Mouse (Mus musculus) limb, embryonic 14.5 days (tissue): ENCODE measurements around the gene Tifa. TPM values are rescaled to one million over a fixed set of nuclear protein-coding genes. Genes with fewer than 3 reads are reported as not detected.

Source experiments
- ATAC-seq: fragments of 200-750 bp; cut with Nextera tagmentation; 2 replicates; pipeline ENCODE4 v1.8.0; 2017; ENCODE audit warnings: low read depth, moderate number of reproducible peaks, moderate TSS enrichment; ENCODE audit not compliant: low FRiP score
- DNase-seq: peaks from one replicate; pipeline ENCODE4 v3.0.0-alpha.2; 2015; ENCODE audit warnings: low spot score
- H3K27ac ChIP-seq: fragments of 300-500 bp; sonication (generic); replicated peaks from 2 replicates; pipeline ENCODE4 v1.5.1; 2014; ENCODE audit warnings: low read depth, mild to moderate bottlenecking, low read length, moderate library complexity, mixed read lengths
- H3K27me3 ChIP-seq: fragments of 300-500 bp; sonication (generic); 2 replicates; pipeline ENCODE4 v1.6.1; 2014; ENCODE audit warnings: low read length, mixed read lengths; ENCODE audit not compliant: control insufficient read depth, insufficient read depth
- H3K36me3 ChIP-seq: fragments of 300-500 bp; sonication (generic); 2 replicates; pipeline ENCODE4 v1.6.1; 2014; ENCODE audit warnings: mild to moderate bottlenecking, low read length, moderate library complexity, mixed read lengths; ENCODE audit not compliant: control insufficient read depth, insufficient read depth
- H3K4me1 ChIP-seq: fragments of 300-500 bp; sonication (generic); 2 replicates; pipeline ENCODE4 v1.6.1; 2014; ENCODE audit warnings: antibody characterized with exemption, low read length, mixed read lengths; ENCODE audit not compliant: control insufficient read depth, insufficient read depth
- H3K4me2 ChIP-seq: fragments of 300-500 bp; sonication (generic); replicated peaks from 2 replicates; pipeline ENCODE4 v1.6.1; 2014; ENCODE audit warnings: low read depth, mild to moderate bottlenecking, low read length, moderate library complexity; ENCODE audit not compliant: severe bottlenecking
- H3K4me3 ChIP-seq: fragments of 300-500 bp; sonication (generic); replicated peaks from 2 replicates; pipeline ENCODE4 v1.5.1; 2014; ENCODE audit warnings: low read length
- H3K9ac ChIP-seq: fragments of 300-500 bp; sonication (generic); 2 replicates; pipeline ENCODE4 v1.6.1; 2014; ENCODE audit warnings: mild to moderate bottlenecking, low read depth, low read length, moderate library complexity; ENCODE audit not compliant: severe bottlenecking
- H3K9me3 ChIP-seq: fragments of 300-500 bp; sonication (generic); 2 replicates; pipeline ENCODE4 v1.6.1; 2016; ENCODE audit warnings: low read length; ENCODE audit not compliant: control insufficient read depth
- POLR2A ChIP-seq: fragments of 200-500 bp; IDR thresholded peaks from 2 replicates; pipeline ENCODE4 v1.8.0; 2012; ENCODE audit warnings: inconsistent platforms, mild to moderate bottlenecking, moderate library complexity, borderline replicate concordance; ENCODE audit not compliant: insufficient read depth, insufficient read length; ENCODE audit errors: extremely low read depth
- WGBS: fragments of 180-500 bp; shearing (Covaris S2); extraction: QIAGEN DNeasy Blood & Tissue Kit; methylation state at CpG from one replicate; pipeline ENCODE4 v1.1.7; 2014; 5-methylcytosine and 5-hydroxymethylcytosine counted together
- polyA plus RNA-seq, 2 experiments: library from polyadenylated mRNA; depleted of rRNA in 1 of 2; stranded (reverse) in 1 of 2; unstranded in 1 of 2; fragments of >200 nt; fragmentation: Nextera tagmentation in 1 of 2; extraction: Ambion mirVana in 1 of 2; gene quantifications; 2 replicates each; pipeline versions ENCODE4 v1.2.1 to v1.2.3; 2012 to 2014

Gene Tifa
- polyA plus RNA-seq, 2 experiments, result 2.2 to 3.8 TPM

GRCm38 (mm10) chr3:127834040-127834439 lies 44.4 kb downstream of the Tifa start:
- Histone ChIP-seq H3K4me1 (peaks cover 15% of the 10 kb centered on the region), H3K27me3 (no peaks in the 10 kb centered on the region), H3K4me2 (no peak overlapping the region), H3K9me3 (no peaks in the 10 kb centered on the region), H3K9ac (no peak overlapping the region), H3K36me3 (no peaks in the 10 kb centered on the region; the same call in 1 of the 2 replicates), H3K4me3 (no peak overlapping the region), H3K27ac (no peak overlapping the region)
- TF ChIP-seq POLR2A, result no peak
- 87% methylated on average over 4 of the region's 4 CpGs for WGBS
- DNase-seq, result no peak
- no peak for ATAC-seq

- Histone ChIP-seq H3K36me3 (no peaks in the 10 kb centered on the region; the same call in 1 of the 2 replicates), H3K9me3 (no peaks in the 10 kb centered on the region), H3K4me3 (no peak overlapping the region), H3K9ac (no peak overlapping the region), H3K27me3 (no peaks in the 10 kb centered on the region), H3K27ac (no peak overlapping the region), H3K4me2 (no peak overlapping the region), H3K4me1 (peaks cover 15% of the 10 kb centered on the region)
- TF ChIP-seq POLR2A, result no peak
- DNase-seq (no peak), ATAC-seq (no peak)
- WGBS, result 86% methylated on average over 6 of the region's 6 CpGs
Observed at GRCm38 (mm10) chr3:127835594-127835993, 46.0 kb downstream of the Tifa start.

- H3K27me3 ChIP-seq, result no peaks in the 10 kb centered on the region
- 0 out of 2 replicates have a peak, but pooled peaks have one; percentile 1 for ATAC-seq
- no peaks in the 10 kb centered on the region; the same call in 1 of the 2 replicates for H3K36me3 ChIP-seq
- no peak for DNase-seq
- H3K4me3 ChIP-seq, result peak overlapping the region; percentile 83
- H3K9me3 ChIP-seq, result no peaks in the 10 kb centered on the region
- under 1% methylated on average over 16 of the region's 17 CpGs for WGBS
- peaks cover 15% of the 10 kb centered on the region for H3K4me1 ChIP-seq
- peak overlapping the region; percentile 85 for H3K9ac ChIP-seq
- peak overlapping the region; percentile 68 for H3K27ac ChIP-seq
- H3K4me2 ChIP-seq, result peak overlapping the region; percentile 55
- no peak for TF ChIP-seq POLR2A
Observed at GRCm38 (mm10) chr3:127836798-127837153, 47.2 kb downstream of the Tifa start.

- Histone ChIP-seq H3K4me2 (peak within 1 kb of the TSS; percentile 55), H3K36me3 (no peaks in the 10 kb centered on the region; the same call in 1 of the 2 replicates), H3K4me1 (peaks cover 15% of the 10 kb centered on the region), H3K27ac (peak within 1 kb of the TSS; percentile 77), H3K4me3 (peak within 1 kb of the TSS; percentile 83), H3K27me3 (no peaks in the 10 kb centered on the region), H3K9ac (peak within 1 kb of the TSS; percentile 85), H3K9me3 (no peaks in the 10 kb centered on the region)
- peak; percentile 72; the same call in 1 of the 2 replicates for TF ChIP-seq POLR2A
- DNase-seq (peak; percentile 96), ATAC-seq (peak; percentile 98)
- under 1% methylated on average over 55 of the region's 89 CpGs for WGBS
Observed at GRCm38 (mm10) chr3:127837154-127837865, 47.7 kb downstream of the Tifa start, which contains the start of gene Ap1ar. Gene Ap1ar, minus strand, starts transcription at chr3:127837523.

GRCm38 (mm10) chr3:127837972-127838644 lies 48.5 kb downstream of the Tifa start:
- ATAC-seq (no peak), DNase-seq (no peak)
- H3K4me1 ChIP-seq, result peaks cover 15% of the 10 kb centered on the region
- H3K27ac ChIP-seq, result peak overlapping the region; percentile 77
- H3K4me3 ChIP-seq, result peak overlapping the region; percentile 83
- H3K4me2 ChIP-seq, result peak overlapping the region; percentile 52
- no peaks in the 10 kb centered on the region for H3K27me3 ChIP-seq
- no peaks in the 10 kb centered on the region for H3K9me3 ChIP-seq
- 26% methylated on average over 8 of the region's 8 CpGs for WGBS
- no peak for TF ChIP-seq POLR2A
- H3K9ac ChIP-seq, result peak overlapping the region; percentile 85
- no peaks in the 10 kb centered on the region; the same call in 1 of the 2 replicates for H3K36me3 ChIP-seq
